Mouse (Mus musculus): ENCODE measurements around the gene Elmo2. TPM values are rescaled to one million over a fixed set of nuclear protein-coding genes. Genes with fewer than 3 reads are reported as not detected.

Elmo2 gene
- total and polyA plus RNA-seq, 3 experiments, result 9.0 to 11.7 (median 10.1) TPM

GRCm38 (mm10) chr2:165371066-165371465 is 44.8 kb upstream of the Elmo2 start (continued):
- TF ChIP-seq ELF1 (IDR thresholded peaks at IDR 0.05; ENCODE audit: low read depth, low read length), result peak; percentile 86
- no peak for TF ChIP-seq MEF2A (IDR thresholded peaks at IDR 0.05; ENCODE audit: borderline replicate concordance, low read depth, low read length)
- TF ChIP-seq GABPA (IDR thresholded peaks at IDR 0.05; ENCODE audit: insufficient replicate concordance, low read depth, low read length), result no peak
- no peak for TF ChIP-seq JUN (IDR thresholded peaks at IDR 0.05; ENCODE audit: insufficient read depth, low read depth, low read length)
- TF ChIP-seq ZNF384 (IDR thresholded peaks at IDR 0.05; ENCODE audit: low read depth, low read length), result no peak
- TF ChIP-seq TBP (conservative IDR thresholded peaks at IDR 0.05; ENCODE audit: low read depth, low read length), result peak; percentile 37; the same call in 1 of the 2 replicates
- TF ChIP-seq SMC3 (IDR thresholded peaks at IDR 0.05; ENCODE audit: low read depth, low read length), result no peak
- no peak for TF ChIP-seq RCOR1 (conservative IDR thresholded peaks at IDR 0.05; ENCODE audit: low read depth, low read length)
- TF ChIP-seq POLR2AphosphoS2 (IDR thresholded peaks at IDR 0.05; ENCODE audit: low read depth, low read length), result no peak
- TF ChIP-seq KAT2A (IDR thresholded peaks at IDR 0.05; ENCODE audit: insufficient replicate concordance, low read length), result no peak
- TF ChIP-seq NELFE (IDR thresholded peaks at IDR 0.05; ENCODE audit: low read depth, low read length), result 0 out of 2 replicates have a peak, but pooled peaks have one; percentile 14
- TF ChIP-seq ZMIZ1 (IDR thresholded peaks at IDR 0.05; ENCODE audit: low read depth, low read length), result no peak
- no peak for TF ChIP-seq USF2 (conservative IDR thresholded peaks at IDR 0.05; ENCODE audit: low read depth, low read length)
- TF ChIP-seq MAFK (IDR thresholded peaks at IDR 0.05; ENCODE audit: insufficient replicate concordance, low read length), result no peak
- no peak for TF ChIP-seq EP300 (IDR thresholded peaks at IDR 0.05; ENCODE audit: low read length)
- TF ChIP-seq CTCF (conservative IDR thresholded peaks at IDR 0.05 in 1 of 2, IDR thresholded peaks at IDR 0.05 in 1 of 2; ENCODE audit: low read depth in 2 of 2, low read length in 2 of 2), result no peak

- no peaks in the 10 kb centered on the region for H3K79me2 ChIP-seq (replicated peaks; ENCODE audit: control insufficient read depth, extremely low read depth, insufficient read depth, poor library complexity, severe bottlenecking)
- H3K4me3 ChIP-seq (replicated peaks in 1 of 3; ENCODE audit: low read depth in 2 of 3, low read length in 2 of 3, poor library complexity in 1 of 3), result no peak overlapping the region
- peaks cover 61% of the 10 kb centered on the region for H3K27me3 ChIP-seq (replicated peaks)
- dilution Hi-C loops (cut with MboI; ENCODE audit: extremely low pct_ligation_motif_present, extremely low pct_unique_long_range_greater_than_20kb, low sequenced_read_pairs) (no loop called here), in situ Hi-C loops (cut with MboI; ENCODE audit: low pct_ligation_motif_present, low pct_unique_long_range_greater_than_20kb, low sequenced_read_pairs) (no loop called here)
- no peaks in the 10 kb centered on the region for H3K9me3 ChIP-seq (replicated peaks; ENCODE audit: low read length)
- TF ChIP-seq CHD2 (IDR thresholded peaks at IDR 0.05; ENCODE audit: low read length) (no peak), MAFK (IDR thresholded peaks at IDR 0.05; ENCODE audit: insufficient replicate concordance, low read length) (no peak), MXI1 (IDR thresholded peaks at IDR 0.05; ENCODE audit: low read depth, low read length) (no peak), CTCF (conservative IDR thresholded peaks at IDR 0.05 in 1 of 2, IDR thresholded peaks at IDR 0.05 in 1 of 2; ENCODE audit: low read depth in 2 of 2, low read length in 2 of 2) (no peak)
- no peak overlapping the region for H3K9ac ChIP-seq (ENCODE audit: insufficient read depth, low read depth)
- peaks cover 3 to 4% of the 10 kb centered on the region in 2 experiments; a peak in 1 of 4 replicates for H3K4me1 ChIP-seq (ENCODE audit: control insufficient read depth in 1 of 2, insufficient read depth in 2 of 2)
- no peak overlapping the region for H3K27ac ChIP-seq (ENCODE audit: insufficient read depth, low read depth)
- DNase-seq (ENCODE audit: extremely low read depth), result no peak
- no peaks in the 10 kb centered on the region for H3K36me3 ChIP-seq (replicated peaks in 1 of 2; ENCODE audit: control insufficient read depth in 1 of 2, insufficient read depth in 1 of 2, low read length in 1 of 2)
- no peak overlapping the region for H3K4me2 ChIP-seq (ENCODE audit: insufficient read depth, low read depth, poor library complexity, severe bottlenecking)
Observed at GRCm38 (mm10) chr2:165370348-165370747, 44.1 kb upstream of the Elmo2 start.

- Histone ChIP-seq H3K27me3 (replicated peaks) (peaks cover 55% of the 10 kb centered on the region), H3K4me1 (ENCODE audit: control insufficient read depth in 1 of 2, insufficient read depth in 2 of 2) (peaks cover 3 to 7% of the 10 kb centered on the region in 2 experiments; a peak in 1 of 4 replicates), H3K4me3 (replicated peaks in 1 of 3; ENCODE audit: low read depth in 2 of 3, low read length in 2 of 3, poor library complexity in 1 of 3) (no peak within 1 kb of the TSS), H3K79me2 (replicated peaks; ENCODE audit: control insufficient read depth, extremely low read depth, insufficient read depth, poor library complexity, severe bottlenecking) (no peaks in the 10 kb centered on the region), H3K27ac (ENCODE audit: insufficient read depth, low read depth) (no peak within 1 kb of the TSS), H3K9me3 (replicated peaks; ENCODE audit: low read length) (no peaks in the 10 kb centered on the region), H3K36me3 (replicated peaks in 1 of 2; ENCODE audit: control insufficient read depth in 1 of 2, insufficient read depth in 1 of 2, low read length in 1 of 2) (no peaks in the 10 kb centered on the region), H3K4me2 (ENCODE audit: insufficient read depth, low read depth, poor library complexity, severe bottlenecking) (no peak within 1 kb of the TSS), H3K9ac (ENCODE audit: insufficient read depth, low read depth) (no peak within 1 kb of the TSS)
- dilution Hi-C loops (cut with MboI; ENCODE audit: extremely low pct_ligation_motif_present, extremely low pct_unique_long_range_greater_than_20kb, low sequenced_read_pairs), result no loop called here
- in situ Hi-C loops (cut with MboI; ENCODE audit: low pct_ligation_motif_present, low pct_unique_long_range_greater_than_20kb, low sequenced_read_pairs), result loop anchor here (10.0 kb wide), 2 partner anchors 106 to 424 kb away; partner anchors contain the start of genes Mmp9 and Slc13a3
- no peak for DNase-seq (ENCODE audit: extremely low read depth)
- no peak for TF ChIP-seq UBTF (IDR thresholded peaks at IDR 0.05; ENCODE audit: low read depth, low read length)
- TF ChIP-seq MAX (IDR thresholded peaks at IDR 0.05; ENCODE audit: low read length), result no peak
- no peak for TF ChIP-seq EP300 (IDR thresholded peaks at IDR 0.05; ENCODE audit: low read length)
- no peak for TF ChIP-seq BHLHE40 (IDR thresholded peaks at IDR 0.05; ENCODE audit: low read depth, low read length)
- no peak for TF ChIP-seq CHD2 (IDR thresholded peaks at IDR 0.05; ENCODE audit: low read length)
- no peak for TF ChIP-seq USF2 (conservative IDR thresholded peaks at IDR 0.05; ENCODE audit: low read depth, low read length)
- no peak for TF ChIP-seq ZC3H11A (IDR thresholded peaks at IDR 0.05; ENCODE audit: low read depth, low read length)
- TF ChIP-seq TCF12 (IDR thresholded peaks at IDR 0.05; ENCODE audit: low read depth, low read length), result no peak
- no peak for TF ChIP-seq E2F4 (IDR thresholded peaks at IDR 0.05; ENCODE audit: insufficient replicate concordance, low read depth, low read length)
- TF ChIP-seq JUND (conservative IDR thresholded peaks at IDR 0.05; ENCODE audit: low read depth, low read length), result no peak
- TF ChIP-seq CTCF (conservative IDR thresholded peaks at IDR 0.05 in 1 of 2, IDR thresholded peaks at IDR 0.05 in 1 of 2; ENCODE audit: low read depth in 2 of 2, low read length in 2 of 2), result no peak
- no peak for TF ChIP-seq USF1 (IDR thresholded peaks at IDR 0.05; ENCODE audit: low read depth, low read length)
- no peak for TF ChIP-seq MAZ (IDR thresholded peaks at IDR 0.05; ENCODE audit: low read depth, low read length)
- no peak for TF ChIP-seq KAT2A (IDR thresholded peaks at IDR 0.05; ENCODE audit: insufficient replicate concordance, low read length)
- no peak for TF ChIP-seq MXI1 (IDR thresholded peaks at IDR 0.05; ENCODE audit: low read depth, low read length)
- no peak for TF ChIP-seq ZKSCAN1 (IDR thresholded peaks at IDR 0.05; ENCODE audit: borderline replicate concordance, low read depth, low read length)
- no peak for TF ChIP-seq PAX5 (IDR thresholded peaks at IDR 0.05; ENCODE audit: low read length)
- TF ChIP-seq CHD1 (IDR thresholded peaks at IDR 0.05; ENCODE audit: low read depth, low read length), result no peak
Observed at GRCm38 (mm10) chr2:165368496-165368895, 42.2 kb upstream of the Elmo2 start, which contains the start of gene Zfp663. Zfp663 (minus strand) TSS chr2:165368729.
